Mouse (Mus musculus): ENCODE results near the gene Ddx3x. TPM values are rescaled to one million over a fixed set of nuclear protein-coding genes. Genes with fewer than 3 reads are reported as not detected.

Ddx3x gene
- polyA plus RNA-seq, 1 experiment from 2014 or later, result 75.3 TPM

DNA sequence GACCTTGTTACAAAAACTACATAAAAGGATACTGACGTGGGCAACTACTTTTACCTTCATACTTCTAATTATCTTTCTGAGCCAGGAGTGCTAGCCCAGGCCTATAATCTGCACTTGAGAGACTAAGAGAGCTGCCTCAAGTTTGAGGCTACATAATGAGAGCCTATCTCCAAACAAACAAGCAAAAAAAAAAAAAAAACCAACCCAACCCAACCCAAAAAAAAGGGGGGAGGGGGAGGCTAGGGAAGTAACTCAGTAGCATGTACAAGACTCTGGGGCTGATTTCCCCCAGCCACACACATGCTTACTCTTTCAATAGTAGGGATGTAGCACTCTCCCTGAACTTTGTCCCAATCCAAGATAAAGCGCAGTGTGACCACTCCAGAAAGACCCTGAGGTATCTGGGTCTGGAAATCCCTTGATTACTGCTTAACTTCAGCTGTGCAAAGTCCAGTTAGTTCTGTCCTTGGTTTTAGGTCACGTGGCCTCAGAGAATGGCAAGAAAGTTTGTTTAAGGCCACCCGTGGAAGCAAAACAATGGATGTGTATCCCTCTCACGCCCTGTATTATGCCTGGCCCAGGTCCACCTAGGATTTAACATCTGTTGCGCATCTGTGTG, 5.1 kb upstream of the Ddx3x start:
- no peak overlapping the region for H3K4me2 ChIP-seq (ENCODE audit: low read depth, low read length)
- no peak overlapping the region for H3K27ac ChIP-seq (ENCODE audit: low read length)
- WGBS, result 69% methylated on average over 6 of the region's 6 CpGs
- H3K4me1 ChIP-seq (ENCODE audit: control insufficient read depth, insufficient read depth, low read length), result no peaks in the 10 kb centered on the region
- ATAC-seq (replicated peaks; ENCODE audit: extremely low read depth, insufficient read depth, low FRiP score), result no peak
- H3K9me3 ChIP-seq (replicated peaks; ENCODE audit: control insufficient read depth, low read length), result no peaks in the 10 kb centered on the region
- H3K27me3 ChIP-seq (ENCODE audit: control insufficient read depth, insufficient read depth, low read length), result no peaks in the 10 kb centered on the region
- H3K36me3 ChIP-seq (ENCODE audit: control insufficient read depth, insufficient read depth), result no peaks in the 10 kb centered on the region
- no peak overlapping the region for H3K9ac ChIP-seq (ENCODE audit: low read length)
- no peak overlapping the region for H3K4me3 ChIP-seq (ENCODE audit: low read length)

GRCm38 (mm10) chrX:13278996-13279395, 1.8 kb upstream of the Ddx3x start:
- Histone ChIP-seq H3K4me2 (ENCODE audit: low read depth, low read length) (no peak overlapping the region), H3K27ac (ENCODE audit: low read length) (no peak overlapping the region), H3K4me3 (ENCODE audit: low read length) (no peak overlapping the region), H3K4me1 (ENCODE audit: control insufficient read depth, insufficient read depth, low read length) (peaks cover 5% of the 10 kb centered on the region), H3K36me3 (ENCODE audit: control insufficient read depth, insufficient read depth) (no peaks in the 10 kb centered on the region), H3K9ac (ENCODE audit: low read length) (no peak overlapping the region), H3K9me3 (replicated peaks; ENCODE audit: control insufficient read depth, low read length) (no peaks in the 10 kb centered on the region), H3K27me3 (ENCODE audit: control insufficient read depth, insufficient read depth, low read length) (no peaks in the 10 kb centered on the region)
- ATAC-seq (replicated peaks; ENCODE audit: extremely low read depth, insufficient read depth, low FRiP score), result no peak
- WGBS, result 84% methylated on average over 17 of the region's 17 CpGs

- peak; percentile 0; the same call in 1 of the 2 replicates for ATAC-seq (replicated peaks; ENCODE audit: extremely low read depth, insufficient read depth, low FRiP score)
- 5% methylated on average over 14 of the region's 14 CpGs for WGBS
- peak overlapping the region; percentile 94 for H3K4me3 ChIP-seq (ENCODE audit: low read length)
These were observed 747 bp upstream of the Ddx3x start for GRCm38 (mm10) chrX:13280037-13280408.

GRCm38 (mm10) chrX:13281329-13282088, 739 bp downstream of the Ddx3x start:
- under 1% methylated on average over 74 of the region's 89 CpGs for WGBS
- H3K27me3 ChIP-seq (ENCODE audit: control insufficient read depth, insufficient read depth, low read length), result no peaks in the 10 kb centered on the region
- H3K4me1 ChIP-seq (ENCODE audit: control insufficient read depth, insufficient read depth, low read length), result peaks cover 8% of the 10 kb centered on the region
- H3K4me3 ChIP-seq (ENCODE audit: low read length), result peak overlapping the region; percentile 94
- H3K9ac ChIP-seq (ENCODE audit: low read length), result peak overlapping the region; percentile 100
- H3K36me3 ChIP-seq (ENCODE audit: control insufficient read depth, insufficient read depth), result peaks cover 4% of the 10 kb centered on the region
- H3K9me3 ChIP-seq (replicated peaks; ENCODE audit: control insufficient read depth, low read length), result no peaks in the 10 kb centered on the region
- peak overlapping the region; percentile 76 for H3K4me2 ChIP-seq (ENCODE audit: low read depth, low read length)
- ATAC-seq (replicated peaks; ENCODE audit: extremely low read depth, insufficient read depth, low FRiP score), result peak; percentile 78
- H3K27ac ChIP-seq (ENCODE audit: low read length), result peak overlapping the region; percentile 99

More at GRCm38 (mm10) chrX:13280037-13280408, 747 bp upstream of the Ddx3x start:
- Histone ChIP-seq H3K27me3 (ENCODE audit: control insufficient read depth, insufficient read depth, low read length) (no peaks in the 10 kb centered on the region), H3K4me1 (ENCODE audit: control insufficient read depth, insufficient read depth, low read length) (peaks cover 6% of the 10 kb centered on the region), H3K4me2 (ENCODE audit: low read depth, low read length) (peak overlapping the region; percentile 71), H3K27ac (ENCODE audit: low read length) (peak overlapping the region; percentile 99), H3K36me3 (ENCODE audit: control insufficient read depth, insufficient read depth) (no peaks in the 10 kb centered on the region), H3K9me3 (replicated peaks; ENCODE audit: control insufficient read depth, low read length) (no peaks in the 10 kb centered on the region), H3K9ac (ENCODE audit: low read length) (peak overlapping the region; percentile 100)

GRCm38 (mm10) chrX:13282089-13282850, 1.5 kb downstream of the Ddx3x start:
- Histone ChIP-seq H3K27ac (ENCODE audit: low read length) (peak overlapping the region; percentile 99), H3K4me2 (ENCODE audit: low read depth, low read length) (peak overlapping the region; percentile 76), H3K27me3 (ENCODE audit: control insufficient read depth, insufficient read depth, low read length) (no peaks in the 10 kb centered on the region), H3K4me3 (ENCODE audit: low read length) (peak overlapping the region; percentile 94), H3K9me3 (replicated peaks; ENCODE audit: control insufficient read depth, low read length) (no peaks in the 10 kb centered on the region), H3K4me1 (ENCODE audit: control insufficient read depth, insufficient read depth, low read length) (peaks cover 8% of the 10 kb centered on the region), H3K36me3 (ENCODE audit: control insufficient read depth, insufficient read depth) (peaks cover 8% of the 10 kb centered on the region), H3K9ac (ENCODE audit: low read length) (peak overlapping the region; percentile 100)
- no peak for ATAC-seq (replicated peaks; ENCODE audit: extremely low read depth, insufficient read depth, low FRiP score)
- 8% methylated on average over 16 of the region's 16 CpGs for WGBS

DNA sequence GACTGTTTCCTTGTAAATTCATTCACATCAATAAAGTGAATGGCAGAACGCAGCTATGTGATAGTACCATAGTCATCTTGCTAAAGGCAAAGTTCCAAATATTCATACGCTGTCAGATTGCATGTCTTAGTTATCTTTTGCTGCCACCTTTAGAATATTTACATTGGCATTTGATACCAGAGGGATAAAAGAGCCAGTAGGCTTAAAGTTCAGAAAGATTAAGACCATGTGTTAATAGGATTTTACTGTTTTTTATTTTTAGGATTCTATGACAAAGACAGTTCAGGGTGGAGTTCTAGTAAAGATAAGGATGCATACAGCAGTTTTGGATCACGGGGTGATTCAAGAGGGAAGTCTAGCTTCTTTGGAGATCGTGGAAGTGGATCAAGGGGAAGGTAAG, 5.0 kb downstream of the Ddx3x start:
- H3K4me3 ChIP-seq (ENCODE audit: low read length), result no peak overlapping the region
- peaks cover 8% of the 10 kb centered on the region for H3K4me1 ChIP-seq (ENCODE audit: control insufficient read depth, insufficient read depth, low read length)
- H3K27me3 ChIP-seq (ENCODE audit: control insufficient read depth, insufficient read depth, low read length), result no peaks in the 10 kb centered on the region
- no peak for ATAC-seq (replicated peaks; ENCODE audit: extremely low read depth, insufficient read depth, low FRiP score)
- H3K9me3 ChIP-seq (replicated peaks; ENCODE audit: control insufficient read depth, low read length), result no peaks in the 10 kb centered on the region
- no peak overlapping the region for H3K4me2 ChIP-seq (ENCODE audit: low read depth, low read length)
- H3K9ac ChIP-seq (ENCODE audit: low read length), result no peak overlapping the region
- H3K36me3 ChIP-seq (ENCODE audit: control insufficient read depth, insufficient read depth), result peaks cover 31% of the 10 kb centered on the region
- WGBS, result 77% methylated on average over 4 of the region's 4 CpGs
- H3K27ac ChIP-seq (ENCODE audit: low read length), result no peak overlapping the region

- ATAC-seq (replicated peaks; ENCODE audit: extremely low read depth, insufficient read depth, low FRiP score), result no peak
- peaks cover 17% of the 10 kb centered on the region for H3K36me3 ChIP-seq (ENCODE audit: control insufficient read depth, insufficient read depth)
- H3K27ac ChIP-seq (ENCODE audit: low read length), result no peak overlapping the region
- no peaks in the 10 kb centered on the region for H3K27me3 ChIP-seq (ENCODE audit: control insufficient read depth, insufficient read depth, low read length)
- 42% methylated on average over 6 of the region's 6 CpGs for WGBS
- no peaks in the 10 kb centered on the region for H3K4me1 ChIP-seq (ENCODE audit: control insufficient read depth, insufficient read depth, low read length)
- H3K4me2 ChIP-seq (ENCODE audit: low read depth, low read length), result no peak overlapping the region
- no peak overlapping the region for H3K9ac ChIP-seq (ENCODE audit: low read length)
- H3K4me3 ChIP-seq (ENCODE audit: low read length), result no peak overlapping the region
- no peaks in the 10 kb centered on the region for H3K9me3 ChIP-seq (replicated peaks; ENCODE audit: control insufficient read depth, low read length)
These were observed 13.9 kb downstream of the Ddx3x start for GRCm38 (mm10) chrX:13294505-13295228.

DNA sequence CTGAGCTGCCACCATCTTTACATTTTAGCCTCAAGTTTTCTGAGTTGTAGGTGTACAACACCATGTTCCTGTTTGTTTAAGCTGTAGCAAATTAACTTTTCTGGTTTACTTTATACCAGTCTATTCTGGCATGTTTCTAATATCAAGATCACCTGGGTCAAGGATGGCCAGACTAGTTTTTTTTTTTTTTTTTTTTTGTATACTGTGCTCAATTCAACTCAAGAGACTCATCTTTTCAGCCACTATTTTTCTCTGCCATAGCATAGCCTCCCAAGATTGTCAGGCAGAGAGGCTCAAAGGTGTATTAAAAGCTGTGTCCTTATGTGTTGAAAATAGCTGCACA, 14.4 kb downstream of the Ddx3x start:
- Histone ChIP-seq H3K9me3 (replicated peaks; ENCODE audit: control insufficient read depth, low read length) (no peaks in the 10 kb centered on the region), H3K36me3 (ENCODE audit: control insufficient read depth, insufficient read depth) (peaks cover 15% of the 10 kb centered on the region), H3K4me3 (ENCODE audit: low read length) (no peak overlapping the region), H3K9ac (ENCODE audit: low read length) (no peak overlapping the region), H3K27me3 (ENCODE audit: control insufficient read depth, insufficient read depth, low read length) (no peaks in the 10 kb centered on the region), H3K4me1 (ENCODE audit: control insufficient read depth, insufficient read depth, low read length) (no peaks in the 10 kb centered on the region), H3K27ac (ENCODE audit: low read length) (no peak overlapping the region), H3K4me2 (ENCODE audit: low read depth, low read length) (no peak overlapping the region)
- ATAC-seq (replicated peaks; ENCODE audit: extremely low read depth, insufficient read depth, low FRiP score), result no peak

All from heart, embryonic 16.5 days (tissue).